Mouse (Mus musculus): ENCODE measurements around the gene Zfp651. TPM values are rescaled to one million over a fixed set of nuclear protein-coding genes. Genes with fewer than 3 reads are reported as not detected.

The Zfp651 gene
- polyA plus RNA-seq, 1 experiment from 2014 or later = 6.4 TPM

Other genes with a start within 250 kb of the Zfp651 start
- not detected in 2 replicates for gene Lyzl4, start 117.2 kb upstream of the Zfp651 start, polyA plus RNA-seq (2016; fragmentation: Nextera tagmentation; extraction: Ambion mirVana)
- gene Vipr1, start 116.6 kb upstream of the Zfp651 start, polyA plus RNA-seq (2016; fragmentation: Nextera tagmentation; extraction: Ambion mirVana) = 0.16 and 0.33 TPM in 2 replicates
- 14.9 and 17.8 TPM in 2 replicates for gene Sec22c, start 53.8 kb upstream of the Zfp651 start, polyA plus RNA-seq (2016; fragmentation: Nextera tagmentation; extraction: Ambion mirVana)
- 91.0 and 92.4 TPM in 2 replicates for gene Ss18l2, start 49.0 kb upstream of the Zfp651 start, polyA plus RNA-seq (2016; fragmentation: Nextera tagmentation; extraction: Ambion mirVana)
- gene Nktr, start 40.2 kb upstream of the Zfp651 start, polyA plus RNA-seq (2016; fragmentation: Nextera tagmentation; extraction: Ambion mirVana) = 61.2 and 62.9 TPM in 2 replicates
- gene Klhl40, start 18.3 kb downstream of the Zfp651 start, polyA plus RNA-seq (2016; fragmentation: Nextera tagmentation; extraction: Ambion mirVana) = 0.17 and 0.26 TPM in 2 replicates
- not detected in 2 replicates for gene Hhatl, start 33.2 kb downstream of the Zfp651 start, polyA plus RNA-seq (2016; fragmentation: Nextera tagmentation; extraction: Ambion mirVana)
- 0.83 and 1.2 TPM in 2 replicates for gene Ccdc13, start 80.1 kb downstream of the Zfp651 start, polyA plus RNA-seq (2016; fragmentation: Nextera tagmentation; extraction: Ambion mirVana)
- gene Higd1a, start 99.0 kb downstream of the Zfp651 start, polyA plus RNA-seq (2016; fragmentation: Nextera tagmentation; extraction: Ambion mirVana) = 195 and 201 TPM in 2 replicates
- gene Ackr2, start 139.0 kb downstream of the Zfp651 start, polyA plus RNA-seq (2016; fragmentation: Nextera tagmentation; extraction: Ambion mirVana) = 0.18 and 0.52 TPM in 2 replicates
- gene Cyp8b1, start 157.0 kb downstream of the Zfp651 start, polyA plus RNA-seq (2016; fragmentation: Nextera tagmentation; extraction: Ambion mirVana) = not detected in 2 replicates
- gene Fam198a, start 191.7 kb downstream of the Zfp651 start, polyA plus RNA-seq (2016; fragmentation: Nextera tagmentation; extraction: Ambion mirVana) = 0.37 and 0.53 TPM in 2 replicates
- gene Pomgnt2, start 237.8 kb downstream of the Zfp651 start, polyA plus RNA-seq (2016; fragmentation: Nextera tagmentation; extraction: Ambion mirVana) = 13.5 and 13.9 TPM in 2 replicates

All from embryonic facial prominence, embryonic 10.5 days (tissue).